Mouse (Mus musculus): ENCODE data around the gene Il2rb. TPM values are rescaled to one million over a fixed set of nuclear protein-coding genes. Genes with fewer than 3 reads are reported as not detected.

The Il2rb gene
- polyA plus RNA-seq, 1 experiment = 12.8 TPM

- Histone ChIP-seq H3K4me1 (ENCODE audit: control insufficient read depth, insufficient read depth, low read length) (peaks cover 6% of the 10 kb centered on the region), H3K4me3 (replicated peaks; ENCODE audit: extremely low read depth, low read depth, low read length) (no peak overlapping the region)
- no peak for DNase-seq
- WGBS = 86% methylated on average over 5 of the region's 5 CpGs
- no peak for TF ChIP-seq POLR2A (IDR thresholded peaks at IDR 0.05; ENCODE audit: borderline replicate concordance, extremely low read depth, low read depth, low read length)
- TF ChIP-seq CTCF (IDR thresholded peaks at IDR 0.05; ENCODE audit: insufficient read depth, low read length) = no peak
Observed at GRCm38 (mm10) chr15:78524163-78524562, 29.1 kb upstream of the Il2rb start.

- no peak for DNase-seq
- H3K4me1 ChIP-seq (ENCODE audit: control insufficient read depth, insufficient read depth, low read length) = peaks cover 4% of the 10 kb centered on the region; the same call in 1 of the 2 replicates
- TF ChIP-seq CTCF (IDR thresholded peaks at IDR 0.05; ENCODE audit: insufficient read depth, low read length) (no peak), POLR2A (IDR thresholded peaks at IDR 0.05; ENCODE audit: borderline replicate concordance, extremely low read depth, low read depth, low read length) (no peak)
- WGBS = 55% methylated on average over 6 of the region's 6 CpGs
- H3K4me3 ChIP-seq (replicated peaks; ENCODE audit: extremely low read depth, low read depth, low read length) = no peak overlapping the region
Observed at GRCm38 (mm10) chr15:78521892-78522291, 26.8 kb upstream of the Il2rb start.

DNA sequence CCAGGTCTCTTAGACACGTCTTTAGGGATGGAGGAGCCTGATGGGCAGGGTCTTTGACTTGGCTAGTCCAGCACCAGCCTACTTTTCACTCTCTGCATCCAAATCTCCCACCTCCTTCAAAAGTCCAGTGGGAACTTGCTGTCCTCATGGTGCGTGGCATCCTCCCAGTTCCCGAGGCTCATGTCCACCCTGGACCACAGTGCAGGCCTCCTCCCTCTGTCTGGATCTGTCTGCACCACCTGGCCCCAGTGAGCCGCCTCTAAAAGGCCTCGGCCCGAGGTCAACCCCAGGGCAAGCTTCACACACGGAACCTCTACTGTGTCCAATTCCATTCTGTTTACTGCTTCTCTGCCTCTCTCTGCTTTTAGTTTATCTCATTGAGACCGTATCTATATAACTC, 26.3 kb upstream of the Il2rb start:
- TF ChIP-seq CTCF (IDR thresholded peaks at IDR 0.05; ENCODE audit: insufficient read depth, low read length) (no peak), POLR2A (IDR thresholded peaks at IDR 0.05; ENCODE audit: borderline replicate concordance, extremely low read depth, low read depth, low read length) (no peak)
- Histone ChIP-seq H3K4me1 (ENCODE audit: control insufficient read depth, insufficient read depth, low read length) (peaks cover 4% of the 10 kb centered on the region; the same call in 1 of the 2 replicates), H3K4me3 (replicated peaks; ENCODE audit: extremely low read depth, low read depth, low read length) (no peak overlapping the region)
- 68% methylated on average over 8 of the region's 8 CpGs for WGBS
- no peak for DNase-seq

- Histone ChIP-seq H3K4me3 (replicated peaks; ENCODE audit: extremely low read depth, low read depth, low read length) (no peak overlapping the region), H3K4me1 (ENCODE audit: control insufficient read depth, insufficient read depth, low read length) (peaks cover 4% of the 10 kb centered on the region; the same call in 1 of the 2 replicates)
- DNase-seq = no peak
- WGBS = 33% methylated on average over 13 of the region's 13 CpGs
- no peak for TF ChIP-seq CTCF (IDR thresholded peaks at IDR 0.05; ENCODE audit: insufficient read depth, low read length)
- no peak for TF ChIP-seq POLR2A (IDR thresholded peaks at IDR 0.05; ENCODE audit: borderline replicate concordance, extremely low read depth, low read depth, low read length)
Observed at GRCm38 (mm10) chr15:78520112-78520715, 25.1 kb upstream of the Il2rb start.

- peaks cover 7% of the 10 kb centered on the region; the same call in 1 of the 2 replicates for H3K4me1 ChIP-seq (ENCODE audit: control insufficient read depth, insufficient read depth, low read length)
- WGBS = 42% methylated on average over 7 of the region's 7 CpGs
Observed at GRCm38 (mm10) chr15:78518221-78518620, 23.1 kb upstream of the Il2rb start.

GRCm38 (mm10) chr15:78515759-78516158, 20.7 kb upstream of the Il2rb start:
- 63% methylated on average over 6 of the region's 6 CpGs for WGBS
- no peak for TF ChIP-seq CTCF (IDR thresholded peaks at IDR 0.05; ENCODE audit: insufficient read depth, low read length)
- TF ChIP-seq POLR2A (IDR thresholded peaks at IDR 0.05; ENCODE audit: borderline replicate concordance, extremely low read depth, low read depth, low read length) = no peak
- no peak overlapping the region for H3K4me3 ChIP-seq (replicated peaks; ENCODE audit: extremely low read depth, low read depth, low read length)
- H3K4me1 ChIP-seq (ENCODE audit: control insufficient read depth, insufficient read depth, low read length) = peaks cover 7% of the 10 kb centered on the region; the same call in 1 of the 2 replicates
- DNase-seq = no peak

More at GRCm38 (mm10) chr15:78518221-78518620, 23.1 kb upstream of the Il2rb start:
- no peak for TF ChIP-seq CTCF (IDR thresholded peaks at IDR 0.05; ENCODE audit: insufficient read depth, low read length)
- TF ChIP-seq POLR2A (IDR thresholded peaks at IDR 0.05; ENCODE audit: borderline replicate concordance, extremely low read depth, low read depth, low read length) = no peak
- no peak for DNase-seq
- no peak overlapping the region for H3K4me3 ChIP-seq (replicated peaks; ENCODE audit: extremely low read depth, low read depth, low read length)

- Histone ChIP-seq H3K4me3 (replicated peaks; ENCODE audit: extremely low read depth, low read depth, low read length) (no peak overlapping the region), H3K4me1 (ENCODE audit: control insufficient read depth, insufficient read depth, low read length) (0 out of 2 replicates have a peak, but pooled peaks cover 2% of the 10 kb centered on the region)
- WGBS = 23% methylated on average over 7 of the region's 7 CpGs
- peak; percentile 81 for DNase-seq
- TF ChIP-seq CTCF (IDR thresholded peaks at IDR 0.05; ENCODE audit: insufficient read depth, low read length) = peak; percentile 94
- no peak for TF ChIP-seq POLR2A (IDR thresholded peaks at IDR 0.05; ENCODE audit: borderline replicate concordance, extremely low read depth, low read depth, low read length)
Observed at GRCm38 (mm10) chr15:78514393-78515146, 19.5 kb upstream of the Il2rb start.

DNA sequence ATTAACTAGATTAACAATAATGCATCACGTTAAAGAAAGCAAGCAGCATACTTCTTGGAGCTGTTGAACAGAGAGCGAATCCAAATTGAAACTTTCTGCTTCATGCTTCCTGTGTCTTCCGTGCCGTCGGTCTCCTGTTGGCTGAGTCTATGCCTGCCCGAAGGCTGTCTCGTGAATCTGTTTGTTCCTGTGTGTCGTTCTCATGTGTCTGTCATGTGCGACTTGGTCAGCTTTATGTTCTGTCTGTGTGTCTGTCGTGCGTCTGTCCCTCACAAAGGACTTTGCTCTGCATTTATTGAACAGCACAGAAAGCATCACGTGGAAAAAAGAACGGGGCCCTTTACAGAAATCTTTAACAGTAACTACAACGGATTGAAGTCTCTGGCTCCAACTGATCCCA, 17.9 kb upstream of the Il2rb start:
- Histone ChIP-seq H3K4me3 (replicated peaks; ENCODE audit: extremely low read depth, low read depth, low read length) (no peak overlapping the region), H3K4me1 (ENCODE audit: control insufficient read depth, insufficient read depth, low read length) (0 out of 2 replicates have a peak, but pooled peaks cover 2% of the 10 kb centered on the region)
- TF ChIP-seq CTCF (IDR thresholded peaks at IDR 0.05; ENCODE audit: insufficient read depth, low read length) = no peak
- no peak for TF ChIP-seq POLR2A (IDR thresholded peaks at IDR 0.05; ENCODE audit: borderline replicate concordance, extremely low read depth, low read depth, low read length)
- no peak for DNase-seq
- 84% methylated on average over 14 of the region's 14 CpGs for WGBS

DNA sequence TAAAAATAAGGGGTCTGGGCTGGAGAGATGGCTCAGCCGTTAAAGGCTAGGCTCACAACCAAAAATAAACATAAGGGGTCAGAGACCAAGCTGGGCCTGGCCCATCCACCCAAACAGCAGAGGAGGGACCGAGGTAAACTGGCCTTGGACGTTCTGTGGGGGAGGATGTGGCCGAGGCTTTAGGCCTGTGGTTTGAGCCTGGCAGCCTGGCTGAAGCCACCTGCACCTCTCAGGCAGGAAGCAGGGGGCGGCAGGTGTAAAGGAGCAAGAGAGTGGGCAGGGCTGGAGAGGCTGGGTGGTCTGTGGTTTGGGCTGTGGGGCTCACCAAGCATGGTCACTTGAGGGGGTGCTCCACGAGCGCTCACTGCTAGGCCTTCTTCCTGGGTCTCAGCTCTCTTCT, 16.9 kb upstream of the Il2rb start:
- TF ChIP-seq POLR2A (IDR thresholded peaks at IDR 0.05; ENCODE audit: borderline replicate concordance, extremely low read depth, low read depth, low read length) = no peak
- TF ChIP-seq CTCF (IDR thresholded peaks at IDR 0.05; ENCODE audit: insufficient read depth, low read length) = no peak
- 67% methylated on average over 7 of the region's 7 CpGs for WGBS
- Histone ChIP-seq H3K4me3 (replicated peaks; ENCODE audit: extremely low read depth, low read depth, low read length) (no peak overlapping the region), H3K4me1 (ENCODE audit: control insufficient read depth, insufficient read depth, low read length) (0 out of 2 replicates have a peak, but pooled peaks cover 2% of the 10 kb centered on the region)
- DNase-seq = no peak

Data from lung, adult 2 months (tissue).